Mouse (Mus musculus): ENCODE measurements around the gene Scnn1b.

GRCm38 (mm10) chr7:121857177-121857884 is 7.5 kb upstream of the Scnn1b start:
- TF ChIP-seq CTCF (IDR thresholded peaks at IDR 0.05; ENCODE audit: low read depth) (no peak), EP300 (IDR thresholded peaks at IDR 0.05; ENCODE audit: low read depth) (no peak)
